Mouse (Mus musculus) layer of hippocampus, adult 9-10 months (tissue): ENCODE data around the gene Ephb2.
A peak's percentile ranks its signal among the peaks of the same experiment; 100 is the strongest.

ENCODE experiments used
- DNase-seq: peaks from one replicate; pipeline ENCODE4 v3.0.0; 2022; ENCODE audit warnings: low spot score

Ephb2 gene

DNA sequence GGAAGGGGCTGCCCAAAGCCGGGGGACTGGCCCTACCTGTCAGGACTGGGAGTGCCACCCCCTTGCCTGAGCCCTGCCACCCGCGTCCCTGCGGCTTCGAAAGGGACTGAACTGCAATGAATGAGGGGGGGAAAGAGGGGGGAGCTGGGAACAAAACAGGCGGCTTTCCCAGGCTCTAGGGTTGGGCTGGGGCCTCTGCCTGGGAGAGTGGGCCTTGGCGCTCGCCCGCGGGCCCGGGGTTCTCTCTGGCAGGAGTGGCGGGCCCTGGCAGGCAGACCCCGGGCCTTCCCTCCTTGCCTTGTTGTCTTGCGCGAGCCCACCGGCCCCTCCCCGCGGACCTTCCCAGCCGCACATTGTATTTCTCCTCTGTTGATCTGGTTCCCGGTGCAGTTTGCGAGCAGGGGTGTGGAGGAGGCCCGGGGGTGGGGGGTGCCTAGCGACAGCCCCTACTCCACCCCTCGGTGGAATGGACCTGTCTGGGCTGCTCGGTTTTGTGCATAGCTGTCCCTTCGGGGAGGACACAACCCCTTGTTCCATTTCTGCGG is 671 bp upstream of the Ephb2 start:
- no peak for DNase-seq

- no peak for DNase-seq
Observed at GRCm38 (mm10) chr4:136834815-136835620, 770 bp downstream of the Ephb2 start.

- no peak for DNase-seq
Observed at GRCm38 (mm10) chr4:136834439-136834814, 1.4 kb downstream of the Ephb2 start.

- DNase-seq: no peak
Observed at GRCm38 (mm10) chr4:136833619-136834351, 2.0 kb downstream of the Ephb2 start.

DNA sequence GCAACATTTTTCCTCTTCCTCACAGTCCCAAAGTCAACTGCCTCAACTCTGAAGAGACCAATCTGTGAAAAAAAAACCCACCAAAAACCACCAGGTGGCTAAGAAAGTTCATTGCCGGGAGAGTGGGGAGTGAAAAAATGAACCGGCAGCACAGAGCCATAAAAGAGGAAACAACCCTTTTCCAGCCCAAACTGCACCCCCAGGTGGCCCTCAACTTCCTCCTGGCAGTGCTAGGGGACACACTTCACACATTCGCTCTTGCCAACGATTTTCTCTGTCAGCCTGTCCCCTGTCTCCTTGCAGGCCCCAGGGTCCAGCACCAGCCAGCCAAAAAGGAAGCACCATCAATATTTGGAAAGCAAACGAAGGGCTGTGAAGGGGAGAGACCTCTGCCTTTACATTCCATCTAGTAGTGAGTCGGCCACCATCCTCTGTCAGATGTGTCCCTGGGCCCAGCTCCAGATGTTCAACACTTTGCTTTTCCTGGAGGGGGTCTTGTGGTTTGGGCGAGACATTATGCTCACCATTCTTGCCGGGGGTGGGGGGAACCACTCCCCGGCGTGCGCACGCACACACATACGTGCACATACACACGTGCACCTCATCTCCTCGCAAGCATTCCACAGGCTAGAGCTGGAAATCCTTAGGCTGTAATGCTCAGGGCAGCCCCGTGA is 3.1 kb downstream of the Ephb2 start:
- no peak for DNase-seq

DNA sequence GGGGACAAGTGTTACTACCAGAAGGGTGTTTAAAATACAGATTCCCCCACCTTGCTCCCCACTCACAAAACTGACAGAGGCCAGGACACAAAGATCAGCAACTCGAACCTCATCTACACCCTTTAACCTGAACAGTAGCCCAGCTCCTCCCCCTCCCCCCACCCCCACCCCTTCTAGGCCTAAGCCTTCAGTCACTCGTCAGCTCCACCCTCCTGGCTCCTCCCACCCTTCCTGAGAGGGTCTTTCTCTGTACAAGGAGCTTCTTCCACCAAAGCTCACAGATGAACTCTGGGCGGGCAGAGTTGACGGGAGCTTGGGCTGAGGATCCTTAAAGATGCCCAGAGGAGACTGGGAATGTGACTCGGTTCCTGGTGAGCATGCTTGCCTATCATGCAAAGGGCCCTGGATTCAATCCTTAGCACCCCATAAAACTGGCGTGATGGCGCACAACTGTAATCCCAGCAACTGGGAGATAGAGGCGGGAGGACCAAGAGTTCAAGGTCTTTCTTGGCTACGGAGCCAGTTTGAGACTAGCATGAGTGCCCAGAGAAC is 5.4 kb downstream of the Ephb2 start:
- DNase-seq: no peak

- DNase-seq: no peak
Observed at GRCm38 (mm10) chr4:136829837-136830236, 6.0 kb downstream of the Ephb2 start.

DNA sequence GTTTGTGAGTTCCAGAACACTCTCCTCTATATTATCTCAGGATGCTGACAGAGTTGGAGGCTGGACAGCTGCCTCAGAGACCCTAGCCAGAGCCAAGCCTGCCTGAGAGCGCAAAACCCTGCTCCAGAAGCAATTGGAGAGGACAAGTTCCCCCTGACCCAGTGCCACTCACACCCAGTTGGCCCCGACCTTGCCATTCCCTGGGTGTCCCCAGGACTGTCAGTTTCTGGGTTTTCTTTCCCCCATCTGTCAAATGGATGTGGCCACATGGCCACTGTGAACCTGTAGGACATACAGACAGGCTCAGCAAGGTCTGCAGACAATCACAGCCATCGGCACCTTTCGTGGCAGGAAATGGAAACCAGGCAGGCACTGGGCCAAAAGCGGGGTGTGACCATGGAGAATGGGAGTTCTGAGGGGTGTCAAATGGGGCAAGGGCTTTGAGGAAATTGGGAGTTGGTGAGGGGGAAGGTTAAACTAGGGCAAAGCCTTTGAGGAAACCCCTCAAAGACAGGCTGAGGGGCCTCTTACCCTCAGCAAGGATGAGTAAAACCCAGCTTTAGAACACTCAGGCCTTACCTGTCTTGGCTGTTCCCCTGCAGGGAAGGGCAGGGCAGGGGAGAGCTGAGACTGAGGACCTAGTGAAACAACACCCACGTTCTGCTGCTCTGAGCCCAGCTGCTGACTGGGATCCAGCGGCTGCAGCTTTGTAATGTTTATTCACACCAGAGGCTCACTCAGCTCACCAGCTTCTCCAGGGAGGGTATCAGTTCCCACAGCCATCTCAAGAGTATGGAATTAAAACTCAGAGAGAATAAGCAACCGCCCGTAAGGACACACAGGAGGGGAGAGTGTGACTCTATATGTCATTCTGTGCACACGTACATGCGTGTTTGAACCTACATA is 6.9 kb downstream of the Ephb2 start:
- no peak for DNase-seq

- no peak for DNase-seq
Observed at GRCm38 (mm10) chr4:136824935-136825552, 10.7 kb downstream of the Ephb2 start.

GRCm38 (mm10) chr4:136820069-136820522 is 15.7 kb downstream of the Ephb2 start:
- DNase-seq: no peak

GRCm38 (mm10) chr4:136816701-136817100 is 19.1 kb downstream of the Ephb2 start:
- peak; percentile 29 for DNase-seq

DNA sequence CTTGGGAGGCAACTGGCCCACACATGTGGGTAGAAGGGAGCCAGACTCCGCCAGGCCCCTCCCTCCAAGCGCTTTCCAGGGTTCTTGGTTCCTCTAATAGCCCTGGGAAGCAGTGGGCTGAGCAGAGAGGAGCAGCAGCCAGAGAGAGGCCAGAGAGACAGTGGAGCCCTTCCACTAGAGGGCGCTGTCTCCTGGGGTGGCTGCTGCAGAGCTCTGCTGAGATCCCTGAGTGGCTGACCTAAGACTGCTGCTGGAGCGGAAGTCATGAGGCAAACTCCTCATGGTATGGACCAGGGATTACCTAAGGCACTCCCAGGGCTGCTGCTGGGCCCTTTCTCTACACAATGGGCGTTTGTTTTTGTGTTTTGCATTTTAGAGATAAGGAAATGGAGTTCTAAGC is 20.4 kb downstream of the Ephb2 start:
- no peak for DNase-seq

DNA sequence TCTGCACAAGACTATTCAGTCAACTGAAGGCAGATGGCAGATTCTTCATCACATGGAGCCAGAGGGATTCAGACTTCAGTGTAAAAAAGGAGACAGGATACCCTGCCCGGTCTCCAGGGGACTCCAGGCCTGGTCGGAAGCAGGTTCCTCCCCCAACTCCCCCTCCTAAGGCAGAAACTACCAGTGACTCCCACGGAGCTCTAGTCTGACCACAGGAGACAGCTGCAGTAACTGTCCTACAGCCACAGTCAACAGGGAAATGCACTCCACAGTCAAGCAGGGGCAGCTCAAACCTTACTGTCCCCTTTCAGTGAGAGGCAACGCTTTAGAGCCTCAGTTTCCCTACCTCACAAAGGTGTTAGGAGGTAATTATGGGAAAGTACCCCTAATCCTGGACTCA is 23.2 kb downstream of the Ephb2 start:
- DNase-seq: no peak

DNA sequence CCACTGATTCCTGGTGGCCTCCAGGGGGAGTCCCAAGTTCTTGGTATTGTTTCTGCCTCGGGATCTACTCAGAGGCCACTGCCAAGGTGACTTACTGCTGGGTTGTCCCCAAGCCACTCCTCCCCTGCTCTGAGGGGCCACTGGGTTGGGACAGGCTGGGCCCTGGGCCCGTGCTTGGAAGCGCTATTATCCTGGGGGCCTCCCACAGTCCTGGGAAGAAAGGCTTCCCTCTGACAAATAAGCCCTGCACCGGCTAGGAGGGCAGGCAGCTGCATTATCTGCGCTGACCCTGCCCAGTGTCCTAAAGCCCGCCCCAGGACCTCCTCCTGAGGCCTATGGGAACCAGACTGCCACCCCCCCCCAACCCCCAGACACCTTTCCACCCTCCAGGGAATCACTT is 24.2 kb downstream of the Ephb2 start:
- DNase-seq: no peak

DNA sequence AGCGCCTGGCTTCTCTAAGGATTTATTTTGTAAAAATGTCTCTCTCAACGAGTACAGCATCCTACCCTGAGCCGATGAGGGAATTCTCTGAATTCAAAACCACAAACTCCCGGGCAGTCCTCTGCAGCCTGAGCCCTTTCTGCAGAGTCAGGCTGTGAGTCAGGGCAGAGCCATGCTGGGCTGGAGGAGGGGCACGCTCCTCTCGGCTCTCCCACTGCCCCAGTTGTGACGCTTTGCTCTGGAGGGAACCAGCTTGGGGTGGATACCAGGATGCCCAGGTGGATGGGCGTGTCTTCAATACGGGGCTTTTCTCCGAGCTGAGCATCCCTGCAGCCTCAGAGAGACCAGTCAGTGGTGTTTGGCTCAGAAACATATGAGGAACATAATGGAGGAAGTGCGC is 27.3 kb downstream of the Ephb2 start:
- DNase-seq: no peak

DNA sequence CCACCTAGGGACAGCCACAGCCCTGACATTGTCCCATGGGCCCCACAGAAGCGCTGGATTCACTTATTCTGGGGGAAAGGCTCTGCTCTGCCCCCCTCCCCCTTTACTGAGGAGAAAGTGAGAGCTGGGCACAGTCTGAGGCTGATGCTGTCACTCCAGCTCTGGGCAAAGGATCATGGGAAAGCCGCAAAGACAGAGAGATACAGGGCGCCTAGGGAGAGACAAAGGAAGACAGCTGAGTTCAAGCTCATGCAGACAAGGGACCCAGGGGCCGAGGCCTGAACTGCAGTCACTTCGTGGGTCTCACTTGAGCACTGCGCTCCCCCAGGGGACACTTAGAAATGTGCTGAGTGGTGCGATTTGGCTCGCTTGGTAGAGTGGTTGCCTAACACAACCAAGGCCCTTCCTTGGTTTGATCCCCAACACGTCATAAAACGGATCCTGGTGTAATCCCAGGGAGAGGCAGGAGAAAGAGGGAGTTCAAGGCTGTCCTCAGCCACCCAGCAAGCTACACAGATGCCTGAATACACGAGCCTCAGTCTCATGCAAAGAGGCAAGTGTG is 28.3 kb downstream of the Ephb2 start:
- DNase-seq: no peak

GRCm38 (mm10) chr4:136806254-136806653 is 29.5 kb downstream of the Ephb2 start:
- DNase-seq: no peak

DNA sequence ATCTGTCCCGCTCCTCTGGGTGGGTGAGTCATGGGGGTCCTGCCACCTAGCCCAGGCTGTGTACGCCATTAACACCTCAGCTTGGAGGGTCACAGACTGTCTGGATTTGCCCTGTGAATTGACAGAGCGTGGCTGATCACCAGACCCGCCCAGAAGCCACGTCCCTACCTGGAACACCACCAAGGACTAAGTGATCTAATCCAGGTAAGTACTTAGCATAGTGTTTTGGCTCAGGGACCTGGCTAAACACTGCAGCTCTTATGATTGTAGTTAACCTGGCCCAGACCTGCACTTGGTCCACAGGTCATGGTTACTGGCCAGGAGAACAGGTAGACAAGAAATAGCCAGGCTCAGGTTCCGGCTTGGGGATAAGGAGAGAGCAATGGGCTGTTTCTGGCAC is 31.4 kb downstream of the Ephb2 start:
- no peak for DNase-seq

DNA sequence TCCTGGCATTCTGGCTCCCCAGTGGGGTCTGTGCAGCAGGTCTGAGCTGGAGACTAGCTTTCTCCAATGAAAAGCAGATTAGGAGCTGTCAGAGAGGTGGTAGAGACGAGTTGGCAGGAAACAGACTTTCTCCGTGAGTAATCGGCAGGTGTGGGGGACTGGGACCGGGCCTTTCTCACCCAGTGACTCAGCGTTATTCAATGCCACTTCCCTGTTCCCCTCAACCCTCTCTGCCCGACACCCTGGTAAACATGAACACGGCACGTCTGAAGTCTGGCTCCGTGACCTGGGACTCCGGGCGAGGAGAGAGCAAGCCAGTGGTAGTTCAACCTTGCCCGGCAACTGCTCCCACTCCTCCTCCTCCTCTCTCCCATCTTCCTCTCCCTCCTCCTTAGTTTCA is 33.3 kb downstream of the Ephb2 start:
- DNase-seq: no peak

- DNase-seq: no peak
Observed at GRCm38 (mm10) chr4:136801944-136802343, 33.8 kb downstream of the Ephb2 start.
